Mouse (Mus musculus) embryonic fibroblast, embryonic 13.5 days (primary cell): ENCODE results near the gene Myh9. TPM values are rescaled to one million over a fixed set of nuclear protein-coding genes. Genes with fewer than 3 reads are reported as not detected.
"Not testable (repeated sequence)": the region's sequence is repeated elsewhere in the genome, so short reads cannot be mapped to it uniquely, and the experiment has no call there.

Source experiments
- H3K27ac ChIP-seq: 2 replicates; pipeline ENCODE4 v1.5.1; 2012; ENCODE audit warnings: low read length, control low read depth, inconsistent platforms; ENCODE audit not compliant: insufficient read depth
- H3K4me1 ChIP-seq: 2 replicates; pipeline ENCODE4 v1.6.1; 2011; ENCODE audit warnings: low read length; ENCODE audit not compliant: control insufficient read depth, insufficient read depth
- H3K4me3 ChIP-seq: 2 replicates; pipeline ENCODE4 v1.5.1; 2011; ENCODE audit warnings: mild to moderate bottlenecking, control low read depth, low read length; ENCODE audit not compliant: insufficient read depth
- CTCF ChIP-seq: IDR thresholded peaks from 2 replicates; pipeline ENCODE4 v1.5.1; 2011; ENCODE audit warnings: mild to moderate bottlenecking, control low read depth, low read length, moderate library complexity, borderline replicate concordance; ENCODE audit not compliant: insufficient read depth
- POLR2A ChIP-seq: IDR thresholded peaks from 2 replicates; pipeline ENCODE4 v1.6.1; 2011; ENCODE audit warnings: low read depth, mild to moderate bottlenecking, control low read depth, low read length, moderate library complexity
- polyA plus RNA-seq: library from polyadenylated mRNA; stranded (reverse); fragments of >200 nt; gene quantifications from 2 replicates; pipeline ENCODE4 v1.2.4, GENCODE M21; 2011; ENCODE audit warnings: low read depth; ENCODE audit not compliant: missing spikeins, insufficient read length

The Myh9 gene
- polyA plus RNA-seq, 1 experiment = 718 TPM

GRCm38 (mm10) chr15:77856541-77856940 is 14.6 kb upstream of the Myh9 start:
- Histone ChIP-seq H3K27ac (no peak overlapping the region), H3K4me3 (no peak overlapping the region), H3K4me1 (no peaks in the 10 kb centered on the region; the same call in 1 of the 2 replicates)
- TF ChIP-seq POLR2A (no peak), CTCF (no peak)

DNA sequence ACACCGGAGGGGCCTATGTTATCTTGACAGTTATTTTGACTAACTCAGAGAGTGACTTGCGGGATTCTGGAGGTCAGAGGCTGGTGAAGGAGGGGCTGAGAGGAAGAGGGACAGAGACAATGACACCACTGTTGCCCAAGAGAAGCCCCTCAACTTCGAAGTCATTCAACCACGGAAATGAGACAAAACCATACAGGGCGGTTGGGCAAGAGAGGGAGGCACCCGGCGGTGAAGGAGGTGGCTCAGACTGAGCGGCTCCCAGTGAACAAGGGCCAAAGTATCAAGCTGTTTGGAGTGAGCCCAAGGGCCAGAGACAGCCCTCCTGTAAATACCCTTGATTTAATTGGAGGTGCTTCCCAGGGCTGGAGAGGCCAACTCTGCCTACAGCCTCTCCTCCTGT is 13.3 kb upstream of the Myh9 start:
- TF ChIP-seq POLR2A = no peak
- no peak for TF ChIP-seq CTCF

GRCm38 (mm10) chr15:77852001-77852400 is 10.0 kb upstream of the Myh9 start:
- no peak overlapping the region; the same call in 1 of the 2 replicates for H3K27ac ChIP-seq
- TF ChIP-seq CTCF = no peak
- no peak for TF ChIP-seq POLR2A
- no peak overlapping the region for H3K4me3 ChIP-seq
- peaks cover 5% of the 10 kb centered on the region; the same call in 1 of the 2 replicates for H3K4me1 ChIP-seq

More for the DNA sequence above, 13.3 kb upstream of the Myh9 start:
- H3K27ac ChIP-seq = no peak overlapping the region
- H3K4me1 ChIP-seq = no peaks in the 10 kb centered on the region; the same call in 1 of the 2 replicates
- H3K4me3 ChIP-seq = no peak overlapping the region

GRCm38 (mm10) chr15:77851136-77851535 is 9.2 kb upstream of the Myh9 start:
- no peak overlapping the region for H3K4me3 ChIP-seq
- H3K27ac ChIP-seq = peak overlapping the region; percentile 16; the same call in 1 of the 2 replicates
- 0 out of 2 replicates have a peak, but pooled peaks cover 5% of the 10 kb centered on the region for H3K4me1 ChIP-seq
- TF ChIP-seq POLR2A = no peak

DNA sequence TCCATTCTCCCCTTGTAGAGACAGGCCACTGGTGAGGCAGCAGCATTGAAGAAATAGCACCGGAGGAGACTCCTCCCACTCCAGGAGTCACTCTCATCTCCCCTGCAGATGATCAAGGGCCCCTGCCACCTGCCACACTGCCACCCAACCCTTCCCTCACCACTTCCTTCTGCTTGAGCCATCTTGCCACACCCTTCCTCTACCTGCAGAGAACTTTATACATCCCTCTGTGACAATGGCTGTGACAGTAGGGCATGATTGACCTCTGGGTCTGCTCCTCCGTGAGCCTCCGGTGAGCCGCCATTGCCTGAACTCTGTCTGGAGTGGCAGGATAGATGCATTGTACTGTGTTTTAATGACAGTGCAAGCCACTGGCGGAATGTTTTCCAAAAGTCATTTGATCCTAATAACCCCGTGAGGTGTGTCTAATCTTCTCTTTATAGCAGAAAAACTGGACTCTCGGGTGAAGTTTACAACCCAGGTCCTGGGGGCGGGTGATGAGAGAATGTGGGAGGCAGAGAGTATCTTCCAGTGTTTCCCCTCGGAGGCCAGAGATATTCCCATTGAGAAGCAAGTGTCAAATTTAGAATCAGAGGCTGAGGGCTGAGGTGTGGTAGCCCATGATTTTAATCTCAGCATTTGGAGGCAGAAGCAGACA is 7.7 kb upstream of the Myh9 start:
- H3K4me1 ChIP-seq = 0 out of 2 replicates have a peak, but pooled peaks cover 5% of the 10 kb centered on the region
- H3K4me3 ChIP-seq = no peak overlapping the region
- peak overlapping the region; percentile 81 for H3K27ac ChIP-seq
- no peak for TF ChIP-seq CTCF
- no peak for TF ChIP-seq POLR2A

- TF ChIP-seq POLR2A = no peak
- TF ChIP-seq CTCF = no peak
- H3K27ac ChIP-seq = peak overlapping the region; percentile 81
These were observed 7.1 kb upstream of the Myh9 start for GRCm38 (mm10) chr15:77849039-77849436.

GRCm38 (mm10) chr15:77848415-77849038 is 6.6 kb upstream of the Myh9 start:
- Histone ChIP-seq H3K27ac (peak overlapping the region; percentile 81), H3K4me3 (no peak overlapping the region), H3K4me1 (0 out of 2 replicates have a peak, but pooled peaks cover 5% of the 10 kb centered on the region)
- no peak for TF ChIP-seq POLR2A

More at GRCm38 (mm10) chr15:77849039-77849436, 7.1 kb upstream of the Myh9 start:
- 0 out of 2 replicates have a peak, but pooled peaks cover 5% of the 10 kb centered on the region for H3K4me1 ChIP-seq
- no peak overlapping the region for H3K4me3 ChIP-seq

DNA sequence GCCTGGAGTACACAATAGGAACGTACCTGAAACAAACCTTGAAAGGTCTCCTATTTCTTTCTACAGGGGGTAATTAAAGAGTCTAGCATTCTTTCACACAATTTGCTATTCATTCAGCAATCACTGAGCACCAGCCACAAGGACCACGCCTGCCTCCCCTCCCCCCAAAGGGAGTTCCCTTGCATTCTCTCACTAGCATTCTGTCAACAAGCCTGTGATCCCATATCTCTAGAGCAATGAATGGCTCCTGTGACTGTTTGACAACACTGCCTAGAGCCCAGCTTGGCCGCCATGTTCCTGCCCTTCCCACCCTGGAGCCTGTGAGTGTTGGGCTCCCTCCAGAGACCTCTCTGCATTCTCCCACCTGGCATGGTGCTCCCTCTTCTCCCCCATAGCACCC is 5.9 kb upstream of the Myh9 start:
- H3K4me1 ChIP-seq = 0 out of 2 replicates have a peak, but pooled peaks cover 5% of the 10 kb centered on the region
- H3K4me3 ChIP-seq = no peak overlapping the region
- peak overlapping the region; percentile 60 for H3K27ac ChIP-seq
- TF ChIP-seq POLR2A (no peak), CTCF (no peak)

DNA sequence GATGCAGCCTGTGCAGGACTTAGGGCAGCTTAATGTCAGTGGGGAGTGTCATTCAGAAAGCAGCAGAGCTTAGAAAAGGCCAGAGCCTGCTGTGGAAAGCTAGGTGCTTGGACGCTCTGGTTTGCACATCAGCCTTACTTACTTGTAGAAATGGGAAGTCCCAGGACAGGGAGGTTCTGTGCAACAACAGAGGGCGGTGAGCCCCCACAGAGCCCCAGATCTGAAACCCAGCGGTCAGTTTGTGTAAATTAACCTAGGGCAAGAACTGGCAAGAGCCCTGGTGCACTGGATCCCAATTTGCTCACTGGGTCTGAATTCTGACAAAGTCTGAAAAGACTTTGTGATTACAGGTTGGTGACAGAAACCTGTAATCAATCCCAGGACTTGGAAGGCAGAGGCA is 5.1 kb upstream of the Myh9 start:
- TF ChIP-seq CTCF = no peak
- no peak for TF ChIP-seq POLR2A
- no peak overlapping the region for H3K27ac ChIP-seq
- H3K4me1 ChIP-seq = 0 out of 2 replicates have a peak, but pooled peaks cover 5% of the 10 kb centered on the region
- H3K4me3 ChIP-seq = no peak overlapping the region

- H3K4me1 ChIP-seq, H3K27ac ChIP-seq, H3K4me3 ChIP-seq: not testable (repeated sequence)
These were observed 4.1 kb upstream of the Myh9 start for GRCm38 (mm10) chr15:77845931-77846595.
